Mouse (Mus musculus): ENCODE results near the gene Rchy1.

DNA sequence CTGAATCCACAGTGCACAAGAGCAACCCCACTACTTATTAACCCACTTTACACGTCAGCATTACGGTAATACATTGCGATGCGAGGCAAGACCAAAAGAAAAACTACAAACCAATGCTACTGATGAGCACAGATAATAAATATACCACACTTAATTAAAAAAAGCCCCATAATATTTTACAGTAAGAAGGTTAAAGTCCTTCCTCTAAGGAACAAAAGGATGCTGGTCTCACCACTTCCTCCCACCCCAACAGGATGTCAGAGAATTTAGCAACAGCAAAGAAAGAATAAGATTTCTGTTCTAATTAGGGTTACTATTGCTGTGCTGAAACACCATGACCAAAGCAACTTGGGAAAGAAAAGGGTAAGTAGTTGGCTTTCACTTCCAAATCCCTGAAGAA, 15.9 kb downstream of the Rchy1 start:
- TF ChIP-seq CTCF (conservative IDR thresholded peaks at IDR 0.05; ENCODE audit: insufficient read depth, insufficient read length, low read depth, low read length): no peak
- TF ChIP-seq POLR2A (IDR thresholded peaks at IDR 0.05; ENCODE audit: low read depth, low read length): no peak
